Mouse (Mus musculus) left cerebral cortex, postnatal 36 days (tissue): ENCODE results near the gene Emp2. TPM values are rescaled to one million over a fixed set of nuclear protein-coding genes. Genes with fewer than 3 reads are reported as not detected.

Experiments used
- DNase-seq, 2 experiments: peaks; one replicate each; pipeline ENCODE4 v3.0.0; 2021 to 2022; ENCODE audit warnings: low spot score in 2 of 2, mixed read lengths in 1 of 2
- intact Hi-C: fragments of 180-260 bp; cut with DNase I; formaldehyde crosslinking; loops from one replicate; pipeline ENCODE4 v1.15.1; 2025
- total RNA-seq, 2 experiments: library from RNA; stranded (reverse); gene quantifications; 2 replicates each; pipeline ENCODE4 v1.2.3; 2021

The Emp2 gene
- total RNA-seq, result 10 to 100 TPM; 12.2 to 12.9 TPM

DNA sequence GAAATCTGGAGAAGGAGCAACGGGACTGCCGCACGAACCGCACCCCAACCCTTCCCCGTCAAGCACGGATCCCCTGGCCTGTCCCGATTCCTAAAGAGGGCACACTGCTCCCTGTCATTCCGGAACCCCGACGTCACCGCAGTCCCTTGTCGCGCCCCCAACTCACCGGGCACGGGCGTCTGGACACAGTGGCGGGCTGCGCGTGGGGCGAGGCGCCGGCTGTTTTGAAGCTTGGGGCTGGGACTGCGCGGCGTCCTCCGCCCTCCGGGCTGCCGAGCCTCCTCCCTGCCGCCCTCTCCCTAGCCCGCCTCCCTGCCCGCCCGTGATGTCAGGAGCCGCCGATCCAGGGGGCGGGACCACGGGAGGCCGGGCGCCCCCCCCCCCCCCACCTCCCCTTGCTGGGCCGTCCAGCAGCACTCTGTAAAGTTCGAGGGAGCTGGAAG, at the start of gene Emp2:
Gene Emp2 (minus strand): TSS at position 323 of the 443 bp plus-strand sequence.
- intact Hi-C loops, result no loop called here
- DNase-seq, result peak; percentile 13 to 17

DNA sequence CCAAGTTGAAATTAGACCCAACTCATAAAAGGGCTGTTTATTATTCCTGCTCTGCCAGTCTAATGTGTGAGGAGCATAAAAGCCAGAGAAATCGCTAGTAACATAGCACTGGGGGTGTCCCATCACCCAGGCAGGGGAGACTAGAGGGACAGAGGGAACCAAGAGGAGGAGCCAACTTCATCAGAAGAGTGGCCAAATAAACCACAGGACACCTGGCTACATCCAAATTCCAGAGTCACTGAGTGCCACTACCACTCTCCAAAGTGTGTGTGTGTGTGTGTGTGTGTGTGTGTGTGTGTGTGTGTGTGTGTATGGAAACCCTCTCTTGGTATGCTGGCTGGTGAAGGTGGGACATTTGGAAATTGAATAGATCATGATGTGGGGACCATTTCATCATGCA, 49.3 kb upstream of the Emp2 start:
- no peak for DNase-seq
- intact Hi-C loops, result no loop called here

DNA sequence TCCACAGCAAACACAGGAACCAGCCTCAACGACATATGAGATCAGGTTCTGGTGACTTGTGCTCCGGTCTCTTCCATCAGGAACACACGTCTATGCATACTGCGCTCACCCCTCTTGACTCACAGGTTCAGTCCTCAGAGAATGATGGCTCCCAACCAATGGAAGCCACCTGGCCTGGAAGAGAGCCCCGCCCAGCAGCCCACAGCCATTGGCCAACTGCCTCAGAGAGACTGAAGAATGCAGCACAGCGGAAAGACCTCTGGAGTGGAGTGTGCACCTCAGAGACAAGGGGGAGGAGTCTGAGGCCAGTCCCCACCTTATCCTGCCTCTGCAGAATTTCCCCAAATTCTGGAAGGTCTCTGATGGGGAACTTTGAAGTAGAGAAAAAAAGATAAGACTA, 45.5 kb upstream of the Emp2 start:
- no peak for DNase-seq
- intact Hi-C loops, result no loop called here

DNA sequence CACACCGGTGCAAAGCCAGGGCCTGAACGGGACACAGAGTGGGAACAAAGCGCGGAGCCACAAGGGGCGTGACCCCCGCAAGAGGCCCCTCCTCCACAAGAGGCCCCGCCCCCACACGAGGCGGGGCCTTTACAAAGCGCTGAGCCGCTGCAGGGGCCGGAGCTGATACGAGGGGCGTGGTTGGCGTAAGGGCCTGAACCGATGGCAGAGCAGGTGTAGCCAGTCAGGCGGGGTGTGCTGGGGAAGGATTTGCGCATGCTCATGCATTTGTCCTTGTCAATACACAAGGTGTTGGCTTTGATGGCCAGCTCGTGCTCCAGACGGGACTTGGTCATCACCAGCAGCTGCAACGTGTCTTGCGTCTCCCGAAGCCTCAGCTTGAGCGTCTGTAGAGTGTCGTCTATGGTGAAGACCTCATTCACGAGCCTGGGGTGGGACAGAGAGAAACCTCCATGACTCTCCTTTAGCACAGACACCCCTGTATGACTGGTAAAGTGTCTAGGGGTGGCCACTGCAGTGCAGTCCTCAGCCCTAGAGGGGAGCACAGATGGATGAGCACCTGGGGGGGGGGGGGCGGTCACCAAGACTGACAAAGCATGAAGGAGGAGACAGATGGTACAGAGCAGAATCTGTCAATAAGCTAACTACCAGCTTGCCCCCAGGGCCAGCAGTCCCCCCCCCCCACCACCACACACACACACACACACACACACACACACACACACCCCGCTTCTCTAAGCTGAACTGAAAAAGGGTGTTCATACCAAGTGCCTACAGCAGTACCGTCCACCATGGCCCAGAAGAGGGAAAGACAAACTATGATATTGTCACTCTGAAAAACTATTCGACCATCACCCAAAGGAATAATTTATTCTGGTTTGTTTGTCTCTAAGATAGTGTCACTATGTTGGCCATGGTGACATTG, 44.5 kb upstream of the Emp2 start:
- intact Hi-C loops, result no loop called here
- no peak for DNase-seq

DNA sequence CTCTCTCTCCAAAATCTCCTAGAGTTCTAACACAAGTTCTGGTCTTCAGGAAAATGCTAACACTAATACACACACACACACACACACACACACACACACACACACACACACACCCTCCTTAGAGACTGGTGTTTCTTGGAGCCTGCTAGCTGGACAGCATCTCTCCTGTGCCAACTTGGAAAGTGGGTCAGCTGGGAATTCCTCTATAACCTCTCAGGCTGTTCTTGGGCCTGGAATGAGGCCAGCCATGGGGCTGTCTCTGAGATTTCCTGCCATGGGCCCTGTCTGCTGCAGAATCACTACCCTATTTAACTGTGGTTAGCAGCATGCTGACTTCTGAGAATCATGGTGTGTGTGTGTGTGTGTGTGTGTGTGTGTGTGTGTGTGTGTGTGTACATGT, 41.2 kb upstream of the Emp2 start:
- intact Hi-C loops, result no loop called here
- no peak for DNase-seq

DNA sequence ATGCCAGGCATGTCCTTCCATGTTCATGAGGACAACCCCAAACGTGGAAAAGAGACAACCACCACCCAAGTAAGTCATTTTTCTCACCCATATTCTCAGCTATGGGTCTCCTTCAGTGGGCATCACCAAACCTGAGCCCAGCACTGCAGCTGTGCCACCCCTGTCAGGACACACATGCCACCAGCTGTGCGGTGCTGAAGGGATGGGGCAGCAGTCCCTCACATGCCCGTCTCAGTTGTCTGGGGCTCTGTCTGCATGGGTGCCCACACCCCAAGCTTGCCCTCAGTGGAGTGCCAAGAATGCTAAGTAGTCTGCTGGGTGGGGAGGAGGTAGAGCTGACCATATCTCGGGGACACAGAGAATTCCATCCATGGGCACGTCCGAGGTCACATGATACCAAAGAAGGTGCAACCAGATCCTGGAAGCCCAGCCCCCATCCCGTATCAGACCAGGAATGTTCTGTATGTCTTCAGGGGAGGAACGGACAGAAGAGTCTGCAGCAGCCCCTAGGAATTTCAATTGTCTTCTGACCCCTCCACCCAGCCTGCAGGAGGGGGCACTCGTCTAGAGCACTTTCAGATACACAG, 37.4 kb upstream of the Emp2 start:
- DNase-seq, result no peak
- intact Hi-C loops, result no loop called here

DNA sequence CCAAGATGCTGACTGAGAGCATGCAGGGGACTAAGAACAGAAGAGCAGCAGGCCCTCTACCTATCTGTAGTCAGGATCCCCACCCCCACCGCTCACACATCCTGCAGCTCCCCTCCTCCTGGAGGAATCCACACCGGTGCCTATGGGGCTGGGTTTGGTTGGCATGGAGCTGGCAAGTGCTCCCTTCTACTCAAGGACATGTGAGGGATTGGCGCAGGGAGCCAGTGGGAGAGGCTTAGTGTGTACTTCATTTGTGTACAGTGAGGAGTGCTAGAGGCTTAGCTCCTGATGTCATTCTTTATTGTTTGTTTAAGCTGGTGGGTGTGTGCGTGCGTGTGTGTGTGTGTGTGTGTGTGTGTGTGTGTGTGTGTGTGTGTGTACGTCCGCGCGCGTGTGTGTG, 36.1 kb upstream of the Emp2 start:
- intact Hi-C loops, result no loop called here
- no peak for DNase-seq

DNA sequence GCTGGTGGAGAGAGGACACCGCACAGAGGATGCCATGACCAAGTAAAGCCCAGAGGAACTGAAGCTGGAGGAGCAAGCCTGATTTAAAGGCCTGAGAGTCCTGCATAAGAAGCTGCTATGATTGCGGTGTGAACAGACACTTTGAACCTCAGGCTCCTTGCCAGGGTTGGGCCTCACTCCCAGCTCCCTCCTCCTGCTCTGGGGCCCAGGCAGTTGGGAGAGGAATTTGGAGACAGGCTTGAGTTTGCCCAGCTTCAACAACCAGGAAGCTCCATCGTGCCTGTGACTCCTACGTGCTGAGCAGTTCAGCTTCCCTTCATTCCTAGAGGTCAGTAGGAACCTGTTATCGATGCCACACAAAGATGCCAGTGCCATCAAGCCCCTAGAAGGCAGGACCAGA, 35.7 kb upstream of the Emp2 start:
- intact Hi-C loops, result no loop called here
- DNase-seq, result no peak

DNA sequence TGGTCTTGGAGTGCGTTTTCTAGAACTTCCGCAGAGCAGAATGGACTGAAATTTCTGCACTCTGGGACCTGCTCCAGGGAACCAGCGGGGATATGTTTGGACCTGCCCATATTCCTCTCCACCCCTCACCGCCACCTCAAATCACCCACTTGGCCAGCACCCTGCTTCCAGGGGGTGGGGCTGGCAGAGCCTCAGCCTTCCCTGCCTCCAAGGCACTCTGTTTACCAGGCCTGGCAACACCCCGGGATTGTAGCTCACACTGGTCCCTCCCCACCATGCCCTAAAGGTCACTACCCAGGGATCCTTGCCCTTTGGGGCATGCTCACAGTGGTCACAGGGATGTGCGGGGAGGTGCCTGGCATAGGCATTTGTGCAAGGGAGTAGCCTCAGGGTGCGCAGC, 33.8 kb upstream of the Emp2 start:
- intact Hi-C loops, result no loop called here
- no peak for DNase-seq

DNA sequence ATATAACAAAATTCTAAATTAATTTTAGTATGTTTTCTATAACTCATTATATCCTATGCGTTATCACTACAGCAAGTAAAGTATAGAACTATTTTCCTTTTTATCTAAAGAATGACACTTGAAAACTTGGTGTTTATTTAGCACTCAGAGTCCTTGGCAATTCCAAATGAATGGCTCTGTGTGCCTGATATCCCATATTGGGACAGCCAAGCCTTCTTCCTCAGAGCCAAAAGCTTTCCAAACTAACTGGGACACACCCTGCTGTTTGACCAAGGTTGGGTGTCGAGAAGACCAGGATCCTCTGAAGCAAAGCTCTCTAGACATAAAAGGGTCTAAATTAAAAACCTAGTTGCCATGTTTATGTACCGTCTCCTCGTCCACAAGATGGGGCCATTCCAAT, 27.3 kb upstream of the Emp2 start:
- intact Hi-C loops, result no loop called here
- no peak for DNase-seq

DNA sequence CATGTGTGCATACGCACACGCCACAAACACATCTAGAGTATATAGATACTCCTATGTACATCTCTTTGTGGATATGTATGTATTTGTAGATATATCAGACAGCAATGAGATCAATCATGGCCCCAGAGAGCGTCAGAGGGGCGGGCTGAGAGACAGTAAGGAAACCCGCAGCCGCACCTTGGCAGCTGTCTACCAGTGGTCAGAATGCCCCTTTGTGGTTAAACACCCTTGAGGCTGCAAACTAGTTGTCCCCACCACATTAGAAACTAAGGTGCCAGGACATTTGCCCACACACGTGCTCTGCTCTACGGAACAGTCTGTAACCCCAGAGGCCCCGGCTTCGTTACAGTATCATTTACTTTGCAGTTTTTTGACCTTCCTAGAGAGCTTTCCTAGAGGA, 26.2 kb upstream of the Emp2 start:
- no peak for DNase-seq
- intact Hi-C loops, result no loop called here

DNA sequence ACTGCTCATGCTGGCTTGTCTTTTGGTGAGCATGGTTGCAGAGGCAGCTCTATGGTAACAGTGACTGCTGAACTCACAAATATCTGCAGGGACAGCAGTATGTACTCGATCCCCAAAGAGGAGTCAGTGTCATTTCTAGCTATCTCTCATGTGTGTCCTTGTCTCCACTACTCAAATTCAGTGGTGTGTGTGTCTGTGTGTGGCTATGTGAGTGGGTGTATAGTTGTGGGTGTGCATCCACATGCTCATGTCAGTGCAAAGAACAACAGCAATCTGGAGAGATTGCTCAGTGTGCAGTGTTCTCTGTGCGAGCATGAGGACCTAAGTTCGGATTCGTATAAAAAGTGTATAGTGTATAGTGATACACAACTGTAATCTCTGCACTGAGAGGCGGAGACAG, 24.8 kb upstream of the Emp2 start:
- intact Hi-C loops, result no loop called here
- DNase-seq, result no peak

DNA sequence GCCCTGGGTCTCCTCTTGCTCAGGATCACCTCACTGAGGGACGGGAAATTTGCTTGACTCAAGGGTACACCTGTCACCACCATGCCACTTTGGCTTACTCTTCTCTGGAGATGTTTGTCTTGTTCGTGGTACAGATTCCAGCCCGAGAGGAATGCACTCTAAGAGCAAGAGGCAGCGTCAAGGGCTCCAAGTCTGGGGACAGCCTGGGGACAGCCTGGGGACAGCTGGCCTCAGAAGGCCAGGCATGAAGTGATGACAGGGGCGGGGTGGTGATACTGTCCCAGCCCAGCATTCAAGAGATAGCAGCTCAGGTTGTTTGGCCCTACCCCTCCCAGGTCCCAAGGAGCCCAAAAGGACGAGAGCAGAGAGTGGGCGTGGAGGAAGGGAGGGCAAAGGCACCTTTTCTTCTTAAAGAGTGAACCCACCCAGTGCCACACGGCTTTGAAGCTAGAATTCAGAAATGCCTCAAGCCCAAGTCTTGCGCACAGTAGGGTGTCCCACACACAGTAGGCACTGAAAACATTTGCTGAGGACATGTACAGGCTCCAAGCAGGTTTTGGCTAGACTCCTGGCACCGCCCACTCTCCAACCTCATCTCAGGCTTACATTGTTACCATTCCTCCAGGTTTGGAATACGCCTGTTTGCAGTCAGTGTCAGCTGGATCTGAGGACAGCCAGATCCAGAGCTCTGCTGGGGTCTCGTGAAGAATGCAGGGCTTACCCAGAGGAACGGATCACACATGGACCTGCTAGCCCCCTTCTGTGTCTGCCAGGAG, 23.8 kb upstream of the Emp2 start:
- DNase-seq, result no peak

DNA sequence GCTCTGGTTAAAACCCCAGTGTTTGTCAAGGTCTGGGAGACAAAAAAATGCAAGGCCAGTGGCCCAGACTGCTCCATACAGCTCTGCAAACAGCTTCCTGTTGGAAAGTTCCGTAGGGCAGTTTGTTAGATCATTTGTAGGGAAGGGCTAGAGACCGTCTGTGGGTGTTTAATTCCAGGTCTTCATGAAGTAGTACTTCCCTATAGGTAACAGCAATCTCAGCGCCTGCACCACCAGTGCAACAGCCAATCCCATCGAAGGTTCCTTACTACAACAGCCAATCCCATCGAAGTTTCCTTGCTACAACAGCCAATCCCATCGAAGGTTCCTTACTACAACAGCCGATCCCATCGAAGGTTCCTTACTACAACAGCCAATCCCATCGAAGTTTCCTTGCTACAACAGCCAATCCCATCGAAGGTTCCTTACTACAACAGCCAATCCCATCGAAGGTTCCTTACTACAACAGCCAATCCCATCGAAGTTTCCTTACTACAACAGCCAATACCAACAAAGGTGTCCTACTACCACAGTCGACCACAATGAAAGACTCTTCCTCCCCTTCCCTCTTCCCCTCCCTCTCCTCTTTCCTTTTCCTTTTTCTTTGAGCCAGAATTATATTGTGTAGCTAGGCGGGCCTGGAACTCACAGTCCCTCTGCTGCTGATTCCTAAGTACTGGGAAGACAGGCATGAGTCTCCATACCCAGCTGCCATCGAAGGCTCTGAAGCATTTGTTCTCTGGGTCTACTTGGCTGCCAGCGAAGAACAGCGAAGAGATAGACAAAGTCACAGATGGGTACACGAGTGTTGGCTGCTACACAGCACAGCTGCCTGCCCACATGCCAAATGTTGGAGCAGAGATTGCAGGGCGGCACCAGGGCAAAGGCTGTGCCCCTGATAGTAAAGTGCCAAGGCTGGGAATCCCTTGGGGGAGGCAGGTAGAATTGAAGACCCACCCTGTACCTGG, 23.0 kb upstream of the Emp2 start:
- intact Hi-C loops, result no loop called here

More for the DNA sequence above, 23.8 kb upstream of the Emp2 start:
- intact Hi-C loops, result no loop called here

DNA sequence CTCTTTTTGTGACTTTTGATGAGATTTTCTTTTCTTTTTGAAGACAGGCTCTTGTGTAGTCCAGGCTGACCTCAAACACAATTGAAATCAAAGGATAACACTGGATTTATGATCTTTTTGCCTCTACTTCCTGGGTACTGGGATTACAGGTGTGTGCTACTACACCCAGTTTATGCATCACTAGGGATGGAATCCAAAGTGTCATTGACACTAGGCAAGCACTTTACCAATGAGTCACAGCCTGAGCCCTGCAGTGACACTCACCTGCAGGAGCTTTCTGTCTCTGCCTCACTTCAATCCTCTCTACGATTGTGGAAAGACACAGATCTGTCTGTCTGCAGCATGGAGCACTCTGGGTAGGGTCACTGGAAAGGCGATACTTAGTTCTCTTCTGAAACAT, 22.2 kb upstream of the Emp2 start:
- intact Hi-C loops, result no loop called here
- no peak for DNase-seq

More for the DNA sequence above, 23.0 kb upstream of the Emp2 start:
- no peak for DNase-seq

DNA sequence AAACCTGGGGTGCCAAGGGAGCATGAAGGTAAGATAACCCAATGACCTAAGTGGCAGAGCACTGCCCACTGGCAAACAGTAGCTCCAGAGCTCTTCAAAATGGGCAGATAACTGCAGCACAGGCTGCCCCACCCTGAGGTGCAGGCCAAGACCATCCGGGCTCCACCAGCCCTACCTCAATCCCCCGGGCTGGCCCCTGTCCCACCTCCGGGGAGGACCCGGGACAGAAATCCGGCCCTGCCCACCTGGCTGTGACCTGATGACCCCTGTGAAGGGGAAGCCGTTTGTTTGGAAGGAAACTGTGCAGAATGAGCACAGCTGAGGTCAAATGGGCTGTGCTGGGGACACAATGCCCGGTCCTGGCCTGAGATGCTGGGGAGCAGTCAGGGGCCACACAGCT, 19.0 kb upstream of the Emp2 start:
- intact Hi-C loops, result no loop called here
- DNase-seq, result no peak

DNA sequence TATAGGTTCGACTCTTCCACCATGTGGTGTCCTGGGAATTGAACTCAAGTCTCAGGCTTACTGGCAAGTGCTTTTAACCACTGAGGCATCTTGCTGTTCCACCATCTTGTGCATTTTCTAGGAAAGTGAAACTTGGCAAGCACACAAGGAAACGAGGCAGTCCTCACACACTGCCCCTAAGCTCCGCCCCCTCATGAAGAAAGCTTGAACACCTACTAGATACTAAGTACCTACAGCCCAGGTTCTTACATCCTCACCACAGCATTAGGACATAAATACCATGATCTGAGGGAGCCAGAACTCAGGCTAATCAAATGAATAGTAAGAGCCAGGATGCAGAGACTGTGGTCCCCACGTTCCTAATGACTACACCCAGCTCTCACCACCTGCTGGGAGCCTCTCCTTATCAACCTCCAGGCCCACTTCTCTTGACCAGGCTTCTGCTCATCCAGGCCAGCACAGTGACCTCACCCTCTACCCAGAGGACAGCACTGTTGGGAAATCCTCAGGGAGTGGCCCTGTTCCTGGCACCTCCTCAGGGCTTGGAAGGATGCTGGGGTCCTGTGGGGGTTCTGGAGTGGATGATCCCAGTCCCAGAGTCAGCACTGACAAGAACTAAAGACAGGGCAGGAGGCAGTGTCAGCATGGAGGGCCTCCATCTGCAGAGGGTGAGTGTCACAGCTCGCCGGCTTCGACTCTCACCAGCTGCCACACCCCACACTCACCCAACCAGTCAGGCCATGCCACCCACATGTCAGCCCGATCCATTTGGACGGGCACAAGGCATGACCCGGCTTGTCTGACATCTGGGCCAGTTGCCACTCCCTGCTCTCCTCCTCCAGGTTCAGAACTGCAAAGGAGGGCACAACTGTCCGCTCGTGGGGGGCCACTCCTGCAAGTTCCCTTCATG, 17.1 kb upstream of the Emp2 start:
- no peak for DNase-seq
- intact Hi-C loops, result no loop called here

DNA sequence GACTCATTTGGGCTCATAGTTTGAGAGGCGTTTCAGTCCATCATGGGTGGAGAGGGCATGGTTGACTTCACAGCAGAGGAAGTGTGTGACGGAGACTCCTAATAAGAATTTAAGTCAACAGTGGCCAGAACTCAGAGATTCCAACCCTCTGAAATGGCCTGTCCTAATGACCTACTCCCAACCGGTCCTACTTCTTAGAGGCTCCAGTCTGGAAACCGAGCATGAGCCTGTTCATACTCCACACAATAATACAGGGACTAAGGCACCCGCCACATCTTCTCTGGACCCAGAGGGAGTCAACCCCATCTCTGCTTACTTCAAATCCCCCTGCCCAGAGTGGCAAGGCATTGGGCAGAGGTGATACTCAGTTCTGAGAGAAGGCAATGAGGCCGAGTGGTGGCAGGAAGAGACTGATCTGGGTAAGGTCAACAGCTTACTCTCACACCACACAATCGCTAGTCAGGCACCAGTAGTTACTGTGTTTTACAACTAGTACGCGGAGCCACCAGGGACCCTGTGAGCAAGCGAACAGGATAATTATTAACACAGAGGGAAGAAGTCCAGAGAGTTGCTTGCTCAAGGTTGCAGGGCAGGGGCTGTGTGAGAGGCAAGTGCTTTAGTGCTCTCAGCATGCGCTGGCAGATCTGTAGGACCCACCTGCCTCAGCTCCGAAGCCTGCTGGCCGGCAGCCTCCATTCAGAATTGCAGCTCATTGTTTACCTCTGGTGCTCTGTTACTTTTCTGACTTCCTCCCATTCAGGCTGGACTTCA, 14.0 kb upstream of the Emp2 start:
- no peak for DNase-seq
- intact Hi-C loops, result no loop called here
